Mouse (Mus musculus) layer of hippocampus, adult 18-20 months (tissue): ENCODE measurements at regions not wholly inside any gene's neighbourhood (a gene's known extent, or its start where the extent isn't known, plus 50 kb on each side); places are given as distances from the start of the nearest gene placed in this dataset.
A peak's percentile ranks its signal among the peaks of the same experiment; 100 is the strongest.

Experiments
- DNase-seq, 2 experiments: peaks; one replicate each; pipeline ENCODE4 v3.0.0; 2022; ENCODE audit warnings: low spot score in 2 of 2

DNA sequence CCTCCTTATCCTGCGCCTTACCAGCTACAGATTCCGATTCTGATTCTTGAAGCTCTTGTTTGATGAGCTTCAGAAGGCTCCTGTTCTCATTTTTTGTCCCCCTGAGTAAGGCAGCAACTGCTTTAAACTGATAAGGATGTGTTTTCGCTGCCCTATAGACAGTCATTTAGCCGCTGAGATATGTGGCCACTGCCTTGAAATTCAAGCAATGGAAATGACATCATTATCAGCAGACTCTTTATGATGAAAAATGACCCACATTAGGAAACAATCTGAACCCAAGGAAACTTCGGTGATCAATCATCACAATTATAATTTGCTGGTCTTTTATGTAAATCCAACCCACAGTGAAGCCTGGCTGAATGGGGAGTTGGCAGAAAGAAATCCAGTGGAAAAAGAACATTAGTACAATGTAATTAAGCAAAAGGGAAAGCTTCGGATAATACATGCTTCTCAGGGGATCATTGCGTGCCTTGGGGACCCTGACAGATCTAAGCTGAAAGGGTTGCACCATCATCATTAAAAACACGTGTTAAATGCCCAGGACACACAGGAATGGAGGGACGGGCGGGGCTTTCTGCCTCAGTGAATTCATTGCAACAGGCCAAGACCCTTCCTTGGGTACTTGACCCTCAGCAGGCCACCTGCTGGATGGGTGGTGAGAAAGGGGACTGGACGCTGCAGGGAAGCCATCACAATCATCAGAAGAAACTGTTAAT lies 462.2 kb downstream of the Pik3r1 start:
- DNase-seq, result no peak

DNA sequence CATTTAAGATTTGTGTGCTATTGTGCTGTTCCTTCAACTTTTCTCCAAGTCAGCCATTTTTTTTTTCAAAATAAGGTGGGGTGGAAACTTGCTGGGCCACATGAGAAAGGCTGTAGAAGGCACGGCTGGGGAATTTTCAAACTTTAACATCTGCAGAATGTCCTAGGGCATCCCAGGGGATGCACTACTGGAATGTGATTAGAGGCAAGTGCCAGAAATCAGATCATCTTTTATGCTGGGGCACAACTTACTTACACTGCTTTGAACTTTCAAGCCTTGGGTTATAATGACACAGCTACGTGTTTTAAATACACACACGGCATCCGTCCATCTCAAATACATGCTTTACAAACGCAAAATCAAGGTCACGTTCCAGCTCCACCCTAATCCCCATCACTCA lies 463.0 kb downstream of the Pik3r1 start:
- DNase-seq, result no peak

- no peak for DNase-seq
These were observed 466.7 kb downstream of the Pik3r1 start for GRCm38 (mm10) chr13:101301361-101301760.

- no peak for DNase-seq
These were observed 456.2 kb upstream of the Slc30a5 start for GRCm38 (mm10) chr13:101289407-101289806.

DNA sequence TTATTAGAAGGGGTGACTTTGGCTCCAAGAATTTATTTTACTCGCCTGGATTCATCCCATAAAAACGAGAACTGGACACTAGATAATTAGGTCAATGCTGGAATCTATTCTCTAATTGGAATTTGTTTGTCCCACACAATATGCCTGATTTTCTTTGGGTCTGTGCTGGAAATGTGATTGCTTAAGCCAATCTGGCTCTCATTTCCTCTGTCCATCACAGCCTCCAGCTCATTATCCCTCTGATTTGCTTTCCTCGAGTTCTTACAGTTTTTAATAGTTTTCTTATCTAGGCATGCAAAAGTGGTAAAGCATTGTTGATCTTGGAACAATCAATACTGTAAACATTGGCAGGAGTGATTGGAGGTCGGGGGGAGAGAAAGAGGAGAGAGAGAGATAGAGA lies 453.9 kb upstream of the Slc30a5 start:
- no peak for DNase-seq

- DNase-seq, result no peak
These were observed 453.0 kb upstream of the Slc30a5 start for GRCm38 (mm10) chr13:101286029-101286917.

- DNase-seq, result no peak
These were observed 444.9 kb upstream of the Slc30a5 start for GRCm38 (mm10) chr13:101278127-101278526.

DNA sequence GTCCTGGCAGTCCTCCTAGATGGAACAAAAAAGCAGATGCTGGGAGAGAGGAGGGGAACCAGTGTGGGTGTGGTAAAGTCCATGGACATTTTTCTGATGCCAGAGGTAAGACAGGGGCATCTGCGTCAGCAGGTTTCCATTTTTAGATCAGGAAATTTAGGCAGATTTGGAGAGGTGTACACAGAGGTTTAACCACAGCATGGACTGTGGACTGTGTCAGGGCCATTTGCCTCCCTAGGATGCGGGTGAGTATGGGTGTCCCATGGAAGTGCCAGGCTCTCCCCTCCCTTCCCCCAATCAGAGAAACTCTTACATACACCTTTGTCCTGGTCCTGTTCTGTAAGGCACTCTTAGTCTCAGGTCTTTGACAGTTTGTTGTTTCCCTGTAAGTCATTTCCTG lies 443.5 kb upstream of the Slc30a5 start:
- no peak for DNase-seq

GRCm38 (mm10) chr13:101274470-101275141 lies 441.4 kb upstream of the Slc30a5 start:
- no peak for DNase-seq

DNA sequence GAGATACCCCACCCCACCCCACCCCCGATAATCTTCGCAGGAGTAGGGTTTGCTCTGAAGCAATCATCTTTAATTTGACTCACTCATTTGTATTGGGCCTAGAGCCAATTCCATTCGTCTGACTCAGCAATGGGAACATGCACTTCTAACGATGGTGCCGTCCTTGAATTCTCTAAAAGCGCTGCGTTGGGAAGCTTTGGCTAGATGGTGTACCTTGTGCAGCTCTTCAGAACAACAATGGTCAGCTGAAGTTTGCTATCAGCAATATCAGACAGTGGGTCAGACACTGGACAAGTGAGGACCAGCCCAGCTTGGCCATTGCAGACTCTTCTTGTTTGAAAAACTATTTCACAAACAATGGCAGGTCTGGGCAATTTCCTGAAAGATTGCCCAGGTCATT lies 440.1 kb upstream of the Slc30a5 start:
- DNase-seq, result no peak

- DNase-seq, result no peak
These were observed 420.7 kb upstream of the Slc30a5 start for GRCm38 (mm10) chr13:101253698-101254468.

DNA sequence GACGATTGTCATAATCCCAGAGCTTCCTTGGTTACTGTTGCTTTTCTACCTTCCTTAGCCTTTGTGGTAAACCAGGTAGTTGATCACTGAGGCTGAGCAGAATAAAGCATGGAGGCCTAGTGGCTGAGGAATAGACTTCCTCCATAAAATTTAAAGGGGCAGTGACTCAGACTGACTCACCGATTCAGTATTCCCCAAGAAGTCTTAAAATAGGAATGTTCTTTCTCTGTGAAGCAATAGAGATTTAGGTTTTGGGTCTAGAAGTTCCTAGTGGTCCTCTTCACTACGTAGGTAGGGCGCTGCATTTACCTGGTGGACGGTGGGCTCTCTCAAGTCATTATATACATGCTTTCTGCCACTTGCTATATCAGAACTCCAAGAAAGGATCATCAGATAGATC lies 416.1 kb upstream of the Slc30a5 start:
- DNase-seq, result no peak

DNA sequence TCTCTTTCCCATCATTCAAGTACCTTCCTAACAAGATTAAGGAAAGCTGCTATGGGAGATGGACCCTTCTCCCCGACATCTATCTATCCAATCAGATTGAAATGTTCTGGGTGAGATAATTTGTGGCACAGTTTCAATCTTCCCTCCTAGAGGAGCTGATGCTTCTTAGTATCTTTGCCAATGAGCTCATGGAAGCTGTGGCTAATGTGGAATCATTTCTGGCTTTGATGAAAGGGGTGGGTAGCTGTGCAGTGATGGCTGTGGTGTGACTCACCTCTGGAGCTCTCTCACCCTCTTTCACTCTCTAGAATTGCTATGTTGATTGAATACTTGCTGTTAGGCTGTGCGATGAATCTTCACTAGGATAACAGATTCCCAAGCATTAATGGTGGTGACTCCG lies 411.1 kb upstream of the Slc30a5 start:
- no peak for DNase-seq

DNA sequence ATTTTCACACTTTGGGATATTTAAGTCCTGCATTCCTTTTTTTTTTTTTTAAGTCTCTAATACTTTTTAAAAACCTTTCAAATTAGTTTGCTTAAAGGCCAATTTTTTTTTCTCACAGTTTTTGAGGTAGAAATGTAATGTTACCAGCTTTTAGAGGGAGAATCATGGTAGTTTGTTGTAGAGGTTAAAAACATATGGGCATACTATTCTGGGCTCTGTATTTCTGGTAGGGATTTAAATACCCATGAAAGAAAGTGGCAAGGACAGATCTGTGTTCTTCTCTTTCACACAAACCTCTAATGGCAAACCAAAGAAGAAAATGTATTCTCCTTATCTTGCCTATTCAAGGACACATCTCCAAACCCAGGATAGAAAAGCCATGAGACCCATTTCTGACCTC lies 405.6 kb upstream of the Slc30a5 start:
- DNase-seq, result no peak

GRCm38 (mm10) chr13:101237035-101237434 lies 403.8 kb upstream of the Slc30a5 start:
- no peak for DNase-seq

DNA sequence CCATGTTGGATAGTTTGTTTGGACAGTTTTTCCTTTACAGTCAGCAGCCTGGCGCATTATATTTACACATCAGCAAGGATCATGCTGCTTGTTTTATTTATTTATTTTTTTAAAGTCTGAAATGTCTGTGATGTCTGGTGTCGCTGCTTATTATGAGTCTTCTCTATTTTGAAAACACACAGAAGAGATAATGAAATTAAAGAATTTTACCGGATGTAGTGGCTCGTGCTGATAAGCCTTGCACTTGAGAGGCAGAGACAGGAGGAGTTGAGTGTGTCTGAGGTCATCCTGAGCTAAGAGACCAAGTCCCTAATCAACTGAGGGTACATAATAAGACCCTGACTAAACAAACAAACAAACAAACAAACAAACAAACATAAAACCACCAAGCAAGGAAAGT lies 402.6 kb upstream of the Slc30a5 start:
- no peak for DNase-seq

DNA sequence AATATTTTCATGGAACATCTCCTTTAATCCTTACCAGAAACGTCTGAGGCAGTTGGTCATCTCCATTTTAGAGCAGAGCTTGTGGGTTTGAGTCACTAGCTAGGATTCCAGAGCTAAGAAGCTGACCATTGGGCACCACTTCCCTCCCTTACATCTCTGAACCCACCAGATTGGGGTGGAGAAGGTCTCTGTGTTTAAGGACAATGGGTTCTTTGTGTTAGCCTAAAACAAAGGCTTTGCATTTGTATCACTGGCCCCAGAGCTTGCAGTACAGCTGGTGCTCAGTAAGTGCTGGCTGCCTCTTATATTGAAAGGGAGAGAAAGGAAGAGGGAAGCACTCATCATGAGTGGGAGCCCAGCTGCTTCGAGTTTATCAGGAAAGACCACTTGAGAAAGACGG lies 401.9 kb upstream of the Slc30a5 start:
- no peak for DNase-seq

GRCm38 (mm10) chr13:101234550-101234949 lies 401.3 kb upstream of the Slc30a5 start:
- DNase-seq, result no peak

- DNase-seq, result no peak
These were observed 400.6 kb upstream of the Slc30a5 start for GRCm38 (mm10) chr13:101233843-101234281.

DNA sequence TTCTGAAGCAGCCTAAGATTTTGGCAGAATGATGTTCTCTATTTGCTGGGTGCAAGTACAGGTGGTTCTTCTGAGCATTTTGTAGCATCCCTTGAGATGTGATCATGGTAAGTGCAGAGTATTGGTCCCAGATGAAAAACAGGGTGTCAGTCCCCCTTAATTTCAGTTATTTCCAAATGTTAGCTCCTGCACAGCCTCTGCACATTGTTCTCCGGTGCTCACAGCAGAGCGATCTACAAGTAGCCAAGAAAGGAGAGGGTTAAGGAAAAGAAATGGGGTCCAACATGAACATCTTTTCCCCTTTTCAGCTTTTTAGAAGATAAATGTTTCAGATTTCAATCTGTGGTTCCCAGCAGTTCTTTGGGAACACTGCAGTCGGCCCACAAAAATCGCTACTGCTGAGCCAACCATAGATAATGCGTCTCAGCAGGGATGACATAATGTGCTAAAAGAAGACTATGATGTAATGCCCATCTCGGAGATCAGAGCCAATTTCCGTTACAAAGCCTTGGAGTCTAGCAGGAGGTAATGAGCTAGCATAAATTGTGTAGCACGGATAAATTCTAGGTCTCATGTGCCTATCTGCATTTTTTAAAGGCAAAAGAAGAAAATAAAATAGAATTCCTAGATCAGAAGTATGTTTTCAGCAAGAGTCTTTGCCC lies 400.1 kb upstream of the Slc30a5 start:
- peak; percentile 79 to 94 for DNase-seq

- DNase-seq, result no peak
These were observed 396.6 kb upstream of the Slc30a5 start for GRCm38 (mm10) chr13:101229861-101230260.
